Mouse (Mus musculus): ENCODE measurements around the gene Tspan4. TPM values are rescaled to one million over a fixed set of nuclear protein-coding genes. Genes with fewer than 3 reads are reported as not detected.

Tspan4 gene
- polyA plus RNA-seq, 1 experiment from 2014 or later = 65.0 TPM

DNA sequence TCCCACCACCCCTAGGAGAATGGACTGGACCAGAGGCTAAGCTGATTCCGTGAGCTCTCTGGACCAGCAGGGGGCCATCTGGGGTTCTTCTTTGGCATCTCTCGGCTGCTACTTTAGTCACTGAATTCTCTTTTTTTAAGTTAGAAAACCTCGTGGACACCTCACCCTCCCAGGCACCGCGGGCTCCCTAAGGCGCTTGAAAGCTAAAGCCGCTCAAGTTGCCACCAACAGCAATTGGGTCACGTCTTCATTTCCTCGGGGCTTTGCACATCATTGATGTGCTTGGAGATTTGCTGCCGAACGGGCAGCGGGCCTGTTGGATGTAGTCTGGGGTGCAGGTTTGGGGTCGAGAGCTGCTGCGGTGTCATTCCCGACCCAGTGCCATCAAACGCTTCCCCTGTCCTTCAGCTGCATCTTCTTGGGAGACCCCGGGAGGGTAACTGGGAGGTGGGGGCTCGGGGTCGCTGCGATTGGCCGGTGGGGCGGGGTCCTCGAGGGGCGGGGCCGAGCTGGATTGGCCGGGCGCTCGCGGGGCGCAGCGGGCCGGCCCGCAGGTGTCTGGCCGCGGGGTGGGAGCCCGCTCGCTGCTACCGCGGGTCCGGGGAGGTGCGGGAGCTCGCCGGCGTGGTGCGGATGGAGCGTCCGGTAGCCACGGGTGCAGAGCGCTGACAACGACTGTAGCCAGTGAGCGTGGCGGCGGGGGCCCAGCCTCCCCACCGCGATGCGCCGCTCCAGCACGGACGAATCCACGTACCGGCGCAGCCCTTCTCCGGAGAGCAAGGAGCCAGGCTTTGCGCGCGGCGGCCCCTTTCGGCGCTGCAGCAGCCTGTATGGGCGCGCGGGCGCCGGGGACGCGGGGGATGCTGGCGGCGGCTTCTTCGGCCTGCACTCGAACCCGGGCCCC is 6.7 kb downstream of the Tspan4 start:
- Histone ChIP-seq H3K27me3 (ENCODE audit: control insufficient read depth, insufficient read depth, low read length) (peaks cover 12% of the 10 kb centered on the region), H3K9ac (ENCODE audit: low read length) (peak overlapping the region; percentile 65), H3K4me2 (ENCODE audit: low read length) (peak overlapping the region; percentile 100), H3K9me3 (ENCODE audit: control insufficient read depth, low read length) (no peaks in the 10 kb centered on the region), H3K4me3 (ENCODE audit: control insufficient read depth in 1 of 2, insufficient read depth in 1 of 2, low read depth in 1 of 2, low read length in 2 of 2) (peak overlapping the region; percentile 57 to 67), H3K36me3 (ENCODE audit: control insufficient read depth, insufficient read depth, low read length) (no peaks in the 10 kb centered on the region), H3K27ac (replicated peaks in 1 of 2; ENCODE audit: control insufficient read depth in 1 of 2, insufficient read depth in 1 of 2, low read depth in 2 of 2, low read length in 2 of 2) (no peak overlapping the region), H3K4me1 (ENCODE audit: control insufficient read depth in 2 of 2, insufficient read depth in 2 of 2, low read length in 2 of 2) (peaks cover 25 to 54% of the 10 kb centered on the region in 2 experiments)
- ATAC-seq (ENCODE audit: insufficient number of reproducible peaks, insufficient read depth, low FRiP score, low read depth) = no peak
- under 1% methylated on average over 75 of the region's 81 CpGs for WGBS

DNA sequence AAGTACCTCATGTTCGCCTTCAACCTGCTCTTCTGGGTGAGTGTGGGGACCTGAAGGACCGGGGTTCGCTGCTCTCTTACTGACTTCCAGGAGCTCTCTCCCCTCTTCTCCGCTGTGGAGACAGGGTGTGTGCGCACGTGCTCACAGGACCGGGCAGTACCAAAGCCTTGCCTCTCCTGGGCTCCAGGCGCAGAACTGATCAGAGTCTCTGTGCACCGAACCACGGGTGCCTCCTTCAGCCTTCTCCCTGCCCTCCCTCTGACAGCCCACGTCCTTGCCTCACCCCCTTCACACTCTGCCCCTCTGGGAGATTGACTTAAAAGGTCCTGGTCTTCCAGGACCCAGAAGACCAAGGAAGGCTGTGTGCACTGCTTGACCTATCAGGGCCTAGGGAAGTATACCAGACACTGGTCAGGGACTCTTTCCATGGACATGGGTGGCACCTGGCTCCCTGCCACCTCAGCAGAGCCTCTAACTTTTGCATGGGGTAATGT is 7.5 kb downstream of the Tspan4 start:
- Histone ChIP-seq H3K27me3 (ENCODE audit: control insufficient read depth, insufficient read depth, low read length) (peaks cover 12% of the 10 kb centered on the region), H3K9me3 (ENCODE audit: control insufficient read depth, low read length) (no peaks in the 10 kb centered on the region), H3K4me3 (ENCODE audit: control insufficient read depth in 1 of 2, insufficient read depth in 1 of 2, low read depth in 1 of 2, low read length in 2 of 2) (peak overlapping the region; percentile 57 to 67), H3K4me1 (ENCODE audit: control insufficient read depth in 2 of 2, insufficient read depth in 2 of 2, low read length in 2 of 2) (peaks cover 18 to 46% of the 10 kb centered on the region in 2 experiments), H3K27ac (replicated peaks in 1 of 2; ENCODE audit: control insufficient read depth in 1 of 2, insufficient read depth in 1 of 2, low read depth in 2 of 2, low read length in 2 of 2) (no peak overlapping the region), H3K36me3 (ENCODE audit: control insufficient read depth, insufficient read depth, low read length) (no peaks in the 10 kb centered on the region; the same call in 1 of the 2 replicates), H3K4me2 (ENCODE audit: low read length) (peak overlapping the region; percentile 100), H3K9ac (ENCODE audit: low read length) (peak overlapping the region; percentile 65)
- no peak for ATAC-seq (ENCODE audit: insufficient number of reproducible peaks, insufficient read depth, low FRiP score, low read depth)
- 13% methylated on average over 11 of the region's 11 CpGs for WGBS

DNA sequence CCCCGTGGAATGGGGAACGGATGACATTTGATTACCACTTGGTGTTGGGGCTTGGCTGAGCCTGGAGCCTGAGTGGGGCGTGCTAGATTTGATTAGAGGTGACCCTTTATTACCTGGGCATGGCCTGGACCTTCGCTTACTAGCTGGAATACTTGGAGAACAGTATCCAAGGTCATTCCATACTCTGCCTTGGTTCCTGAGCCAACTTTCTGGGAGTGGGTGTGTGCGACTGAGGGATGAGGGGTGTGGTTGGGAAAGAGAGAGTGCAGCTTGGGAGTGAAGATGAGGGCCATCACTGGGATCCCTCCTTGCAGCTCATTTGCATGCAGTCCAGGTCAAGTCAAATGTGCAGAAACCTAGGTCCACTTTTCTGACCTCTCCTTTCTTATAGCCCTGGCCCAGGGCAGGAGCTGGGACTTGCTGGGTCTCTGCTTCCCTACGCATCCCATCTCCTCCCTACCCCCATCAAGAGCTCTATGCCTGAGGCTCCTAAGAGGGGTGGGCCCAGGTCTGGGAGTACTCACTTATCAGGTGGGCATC is 8.1 kb downstream of the Tspan4 start:
- peaks cover 12% of the 10 kb centered on the region for H3K27me3 ChIP-seq (ENCODE audit: control insufficient read depth, insufficient read depth, low read length)
- peaks cover 13 to 40% of the 10 kb centered on the region in 2 experiments for H3K4me1 ChIP-seq (ENCODE audit: control insufficient read depth in 2 of 2, insufficient read depth in 2 of 2, low read length in 2 of 2)
- H3K4me3 ChIP-seq (ENCODE audit: control insufficient read depth in 1 of 2, insufficient read depth in 1 of 2, low read depth in 1 of 2, low read length in 2 of 2) = no peak overlapping the region
- no peak for ATAC-seq (ENCODE audit: insufficient number of reproducible peaks, insufficient read depth, low FRiP score, low read depth)
- H3K9ac ChIP-seq (ENCODE audit: low read length) = no peak overlapping the region
- H3K36me3 ChIP-seq (ENCODE audit: control insufficient read depth, insufficient read depth, low read length) = no peaks in the 10 kb centered on the region; the same call in 1 of the 2 replicates
- H3K4me2 ChIP-seq (ENCODE audit: low read length) = no peak overlapping the region
- no peaks in the 10 kb centered on the region for H3K9me3 ChIP-seq (ENCODE audit: control insufficient read depth, low read length)
- 82% methylated on average over 6 of the region's 6 CpGs for WGBS
- H3K27ac ChIP-seq (replicated peaks in 1 of 2; ENCODE audit: control insufficient read depth in 1 of 2, insufficient read depth in 1 of 2, low read depth in 2 of 2, low read length in 2 of 2) = no peak overlapping the region

DNA sequence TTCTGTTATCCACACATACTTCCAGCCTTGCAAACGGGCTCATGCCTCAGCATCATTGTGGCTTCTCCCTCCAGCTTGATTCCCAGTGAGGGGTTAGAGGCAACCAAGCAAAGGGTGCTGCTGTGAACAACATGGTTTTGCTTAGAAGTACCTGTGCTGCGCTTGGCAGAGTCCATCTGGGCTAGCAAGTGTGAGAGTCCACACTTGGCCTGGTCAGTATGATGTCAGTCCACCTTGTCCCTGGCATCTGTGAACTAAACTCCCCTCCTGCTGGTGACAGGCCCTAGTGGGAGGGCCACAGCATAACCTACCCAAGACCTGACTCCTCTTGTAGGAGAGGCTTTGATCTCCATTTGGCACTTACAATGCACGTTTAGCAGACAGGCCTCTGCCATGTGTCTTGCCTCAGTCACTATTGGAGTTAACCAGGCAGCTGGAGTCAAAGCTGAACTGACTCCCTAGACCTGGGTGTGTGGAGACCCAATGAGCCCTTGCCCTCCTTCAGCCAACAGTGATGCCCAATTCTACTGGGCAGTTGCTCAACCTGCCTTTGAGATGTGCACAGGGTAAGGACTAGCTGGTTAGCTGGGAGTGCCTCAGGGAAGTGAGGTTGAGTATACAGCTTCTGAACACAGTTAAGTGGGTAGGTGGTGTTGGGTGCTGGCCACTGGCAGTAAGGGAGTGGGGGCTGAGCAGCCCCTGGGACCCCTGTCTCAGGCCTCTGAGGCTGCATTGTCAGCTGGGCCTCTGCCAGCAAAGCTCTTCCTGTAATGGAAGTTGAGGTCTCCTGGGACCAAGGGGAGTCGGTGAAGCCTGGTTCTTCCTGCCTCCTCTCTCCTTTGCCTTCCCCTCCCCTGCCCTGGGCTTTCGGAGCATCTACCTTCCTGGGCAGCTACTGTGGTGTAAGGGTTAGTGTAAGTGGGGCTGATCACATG is 9.4 kb downstream of the Tspan4 start:
- Histone ChIP-seq H3K4me1 (ENCODE audit: control insufficient read depth in 2 of 2, insufficient read depth in 2 of 2, low read length in 2 of 2) (peaks cover 11 to 36% of the 10 kb centered on the region in 2 experiments), H3K36me3 (ENCODE audit: control insufficient read depth, insufficient read depth, low read length) (peaks cover 2% of the 10 kb centered on the region; the same call in 1 of the 2 replicates), H3K27me3 (ENCODE audit: control insufficient read depth, insufficient read depth, low read length) (peaks cover 12% of the 10 kb centered on the region), H3K4me2 (ENCODE audit: low read length) (no peak overlapping the region), H3K27ac (replicated peaks in 1 of 2; ENCODE audit: control insufficient read depth in 1 of 2, insufficient read depth in 1 of 2, low read depth in 2 of 2, low read length in 2 of 2) (no peak overlapping the region), H3K9ac (ENCODE audit: low read length) (no peak overlapping the region), H3K9me3 (ENCODE audit: control insufficient read depth, low read length) (no peaks in the 10 kb centered on the region), H3K4me3 (ENCODE audit: control insufficient read depth in 1 of 2, insufficient read depth in 1 of 2, low read depth in 1 of 2, low read length in 2 of 2) (no peak overlapping the region)
- 68% methylated on average over 5 of the region's 5 CpGs for WGBS
- no peak for ATAC-seq (ENCODE audit: insufficient number of reproducible peaks, insufficient read depth, low FRiP score, low read depth)

DNA sequence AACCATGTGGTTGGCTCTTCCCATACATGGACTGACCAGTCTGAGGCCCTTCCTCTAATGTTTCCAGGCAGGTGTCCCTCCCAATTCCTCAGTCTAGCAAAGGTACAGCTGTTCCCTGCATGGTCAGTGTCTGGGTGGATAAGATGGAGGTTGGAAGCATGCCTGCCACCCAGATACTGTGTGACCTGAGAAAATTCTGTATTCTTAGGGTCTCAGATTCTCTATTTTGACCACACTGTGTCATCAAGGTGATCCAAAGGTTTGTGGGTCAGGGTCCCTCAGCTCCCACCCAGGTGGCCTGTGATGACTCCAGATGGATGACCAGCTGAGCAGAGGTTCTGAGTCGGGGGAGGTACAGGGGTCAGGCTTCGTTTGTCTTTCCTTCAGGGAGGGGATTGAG is 10.1 kb downstream of the Tspan4 start:
- no peak overlapping the region for H3K4me2 ChIP-seq (ENCODE audit: low read length)
- H3K9me3 ChIP-seq (ENCODE audit: control insufficient read depth, low read length) = no peaks in the 10 kb centered on the region
- H3K36me3 ChIP-seq (ENCODE audit: control insufficient read depth, insufficient read depth, low read length) = peaks cover 6% of the 10 kb centered on the region; the same call in 1 of the 2 replicates
- no peak overlapping the region for H3K4me3 ChIP-seq (ENCODE audit: control insufficient read depth in 1 of 2, insufficient read depth in 1 of 2, low read depth in 1 of 2, low read length in 2 of 2)
- peaks cover 12% of the 10 kb centered on the region for H3K27me3 ChIP-seq (ENCODE audit: control insufficient read depth, insufficient read depth, low read length)
- H3K27ac ChIP-seq (replicated peaks in 1 of 2; ENCODE audit: control insufficient read depth in 1 of 2, insufficient read depth in 1 of 2, low read depth in 2 of 2, low read length in 2 of 2) = no peak overlapping the region
- H3K9ac ChIP-seq (ENCODE audit: low read length) = no peak overlapping the region
- 78% methylated on average over 2 of the region's 2 CpGs for WGBS
- H3K4me1 ChIP-seq (ENCODE audit: control insufficient read depth in 2 of 2, insufficient read depth in 2 of 2, low read length in 2 of 2) = peaks cover 11 to 36% of the 10 kb centered on the region in 2 experiments
- no peak for ATAC-seq (ENCODE audit: insufficient number of reproducible peaks, insufficient read depth, low FRiP score, low read depth)

DNA sequence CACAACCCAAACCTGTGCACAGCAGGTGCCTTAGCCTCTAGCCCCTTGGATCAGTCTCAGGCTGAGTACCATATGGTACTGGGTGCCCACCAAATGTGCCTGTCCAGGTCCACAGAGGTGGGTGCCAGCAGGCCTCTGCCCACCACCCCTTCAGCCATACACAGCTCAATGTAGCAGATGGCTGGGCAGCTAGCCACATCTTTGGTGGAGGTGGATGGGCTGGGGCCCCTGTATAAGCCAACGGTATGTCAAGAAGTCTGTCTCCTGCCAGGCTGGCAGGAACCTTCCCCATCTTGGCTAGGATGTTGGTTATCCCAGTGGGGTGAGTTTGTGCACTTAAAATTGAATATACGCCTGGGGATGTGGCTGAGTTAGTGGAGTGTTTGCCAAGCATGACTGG is 10.6 kb downstream of the Tspan4 start:
- peaks cover 12% of the 10 kb centered on the region for H3K27me3 ChIP-seq (ENCODE audit: control insufficient read depth, insufficient read depth, low read length)
- no peak overlapping the region for H3K4me3 ChIP-seq (ENCODE audit: control insufficient read depth in 1 of 2, insufficient read depth in 1 of 2, low read depth in 1 of 2, low read length in 2 of 2)
- peaks cover 11% of the 10 kb centered on the region; the same call in 1 of the 2 replicates for H3K36me3 ChIP-seq (ENCODE audit: control insufficient read depth, insufficient read depth, low read length)
- H3K9ac ChIP-seq (ENCODE audit: low read length) = no peak overlapping the region
- H3K4me2 ChIP-seq (ENCODE audit: low read length) = no peak overlapping the region
- no peak for ATAC-seq (ENCODE audit: insufficient number of reproducible peaks, insufficient read depth, low FRiP score, low read depth)
- H3K9me3 ChIP-seq (ENCODE audit: control insufficient read depth, low read length) = no peaks in the 10 kb centered on the region
- 85% methylated on average over 2 of the region's 2 CpGs for WGBS
- peaks cover 11 to 34% of the 10 kb centered on the region in 2 experiments for H3K4me1 ChIP-seq (ENCODE audit: control insufficient read depth in 2 of 2, insufficient read depth in 2 of 2, low read length in 2 of 2)
- H3K27ac ChIP-seq (replicated peaks in 1 of 2; ENCODE audit: control insufficient read depth in 1 of 2, insufficient read depth in 1 of 2, low read depth in 2 of 2, low read length in 2 of 2) = no peak overlapping the region

DNA sequence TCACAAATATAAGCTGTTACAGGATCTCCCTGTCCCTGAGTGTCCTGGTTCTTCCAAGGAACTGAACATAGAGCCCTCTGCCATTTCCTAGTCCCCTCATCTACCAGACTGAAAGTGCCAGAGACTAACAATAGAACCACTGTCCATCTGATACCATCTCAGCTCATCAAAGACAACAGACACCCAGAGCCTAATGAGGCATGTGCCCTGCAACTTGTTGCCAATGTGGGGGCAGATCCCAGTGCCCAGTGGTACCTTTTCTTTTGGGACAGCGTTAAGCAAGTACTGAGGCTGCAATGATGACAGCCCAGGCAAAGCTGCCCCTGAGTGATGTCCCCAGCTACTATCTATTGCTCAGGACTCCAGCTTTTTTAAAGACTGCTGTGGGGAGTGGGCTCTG is 11.2 kb downstream of the Tspan4 start:
- H3K27me3 ChIP-seq (ENCODE audit: control insufficient read depth, insufficient read depth, low read length) = peaks cover 12% of the 10 kb centered on the region
- H3K36me3 ChIP-seq (ENCODE audit: control insufficient read depth, insufficient read depth, low read length) = peaks cover 17% of the 10 kb centered on the region
- WGBS = 75% methylated on average over 1 of the region's 1 CpGs
- H3K4me2 ChIP-seq (ENCODE audit: low read length) = no peak overlapping the region
- H3K9ac ChIP-seq (ENCODE audit: low read length) = no peak overlapping the region
- H3K4me3 ChIP-seq (ENCODE audit: control insufficient read depth in 1 of 2, insufficient read depth in 1 of 2, low read depth in 1 of 2, low read length in 2 of 2) = no peak overlapping the region
- no peaks in the 10 kb centered on the region for H3K9me3 ChIP-seq (ENCODE audit: control insufficient read depth, low read length)
- H3K4me1 ChIP-seq (ENCODE audit: control insufficient read depth in 2 of 2, insufficient read depth in 2 of 2, low read length in 2 of 2) = peaks cover 7 to 27% of the 10 kb centered on the region in 2 experiments
- no peak for ATAC-seq (ENCODE audit: insufficient number of reproducible peaks, insufficient read depth, low FRiP score, low read depth)
- H3K27ac ChIP-seq (replicated peaks in 1 of 2; ENCODE audit: control insufficient read depth in 1 of 2, insufficient read depth in 1 of 2, low read depth in 2 of 2, low read length in 2 of 2) = no peak overlapping the region
